Mouse (Mus musculus): ENCODE measurements at regions not wholly inside any gene's neighbourhood (a gene's known extent, or its start where the extent isn't known, plus 50 kb on each side); places are given as distances from the start of the nearest gene placed in this dataset.
"Not testable (repeated sequence)": the region's sequence is repeated elsewhere in the genome, so short reads cannot be mapped to it uniquely, and the experiment has no call there.

DNA sequence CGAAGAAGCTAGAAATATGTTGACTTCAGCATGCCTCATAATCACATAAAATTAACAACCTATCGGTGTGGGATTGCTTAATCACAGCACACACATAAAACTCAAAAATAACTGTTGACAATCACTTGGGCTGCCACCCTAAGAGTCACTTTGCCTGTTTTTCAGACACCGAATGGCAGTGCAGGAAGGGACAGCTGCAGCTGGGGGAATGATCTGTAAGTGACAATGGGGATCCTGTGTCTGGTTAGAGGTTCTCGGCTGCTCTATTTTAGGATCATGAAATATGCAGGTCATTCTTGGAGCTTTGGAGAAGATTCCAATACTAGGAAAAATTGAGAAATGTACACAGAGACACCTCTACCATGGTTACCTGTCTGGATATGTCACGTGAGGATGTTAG, 54.4 kb upstream of the Tcf12 start:
- no peak for DNase-seq

DNA sequence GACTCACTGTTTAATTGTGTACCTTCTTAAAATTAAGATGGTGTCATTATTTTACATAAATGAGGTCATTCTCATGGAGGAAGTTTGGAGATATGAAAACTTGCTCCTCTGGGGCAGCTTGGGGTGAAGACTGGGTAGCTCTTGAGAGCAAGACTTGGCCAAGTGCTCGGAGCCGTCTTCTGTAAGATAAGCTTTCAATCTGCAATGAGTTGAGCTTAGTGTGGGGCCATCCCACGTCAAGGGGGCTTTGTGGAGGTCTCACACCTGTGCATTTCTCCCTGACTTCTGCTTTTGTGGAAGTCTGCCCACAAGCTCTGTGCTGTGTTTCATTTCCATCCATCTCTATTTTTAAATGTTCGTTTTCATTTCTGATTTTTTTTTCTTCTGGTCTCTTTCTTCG, 54.9 kb upstream of the Tcf12 start:
- DNase-seq: no peak

DNA sequence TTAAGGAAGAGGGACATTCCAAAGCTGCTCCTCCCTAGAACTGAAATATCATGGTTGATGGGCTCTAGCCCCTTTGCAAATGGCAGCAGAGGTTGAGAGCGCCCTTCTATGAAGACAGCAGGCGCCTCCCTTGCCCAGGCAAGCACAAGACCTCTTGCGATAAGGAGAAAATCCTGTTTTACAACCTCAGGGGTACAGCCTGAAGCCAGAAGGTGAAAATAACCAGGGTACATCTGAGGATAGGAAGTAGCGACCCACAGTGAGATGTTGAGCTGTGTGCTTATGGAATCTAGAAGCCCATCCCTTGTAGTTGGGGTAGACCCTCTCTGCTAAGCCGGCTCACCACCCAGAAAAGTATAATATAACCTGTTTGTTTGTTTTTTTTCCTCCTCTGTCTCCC, 57.6 kb upstream of the Tcf12 start:
- no peak for DNase-seq

DNA sequence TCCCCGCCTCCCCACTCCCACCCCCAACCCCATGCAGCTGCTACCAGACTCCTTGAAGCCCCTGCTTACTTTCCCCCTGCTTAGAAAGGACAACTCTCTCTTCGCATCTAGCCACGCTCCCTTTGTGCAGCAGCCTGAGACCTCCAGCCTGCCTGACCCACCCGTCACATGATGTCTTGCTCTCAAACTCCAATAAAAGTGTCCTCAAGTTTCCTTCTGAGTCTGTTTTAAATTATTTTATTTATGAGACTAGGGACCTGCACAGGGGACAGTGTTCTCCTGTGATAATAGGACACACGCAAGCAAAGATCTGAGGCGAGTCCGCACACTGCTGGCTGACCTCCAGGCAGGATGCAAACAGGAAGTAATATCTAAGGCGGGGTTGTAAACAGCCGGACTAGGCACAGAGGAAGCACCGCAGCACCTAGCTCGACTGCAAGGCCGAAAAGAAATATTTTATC, 58.1 kb upstream of the Tcf12 start:
- DNase-seq: no peak

DNA sequence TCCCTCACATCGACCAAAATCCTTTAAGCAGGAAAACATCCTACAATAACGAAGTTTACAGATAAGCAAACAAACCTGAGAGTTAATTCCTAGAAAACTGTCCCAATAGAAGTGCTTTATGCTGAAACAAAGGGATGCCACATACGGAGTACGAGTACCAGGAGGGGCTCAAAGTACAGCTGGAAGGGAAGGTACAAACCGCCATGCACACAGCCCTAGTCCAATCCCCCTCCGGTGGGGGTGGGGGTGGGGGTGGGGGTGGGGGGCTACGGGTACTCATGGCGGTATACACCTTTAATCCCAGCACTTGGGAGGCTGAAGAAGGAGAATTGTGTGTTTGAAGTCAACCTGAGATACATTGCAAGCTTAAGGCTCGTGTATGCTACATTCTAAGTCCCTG, 58.6 kb upstream of the Tcf12 start:
- no peak for DNase-seq

DNA sequence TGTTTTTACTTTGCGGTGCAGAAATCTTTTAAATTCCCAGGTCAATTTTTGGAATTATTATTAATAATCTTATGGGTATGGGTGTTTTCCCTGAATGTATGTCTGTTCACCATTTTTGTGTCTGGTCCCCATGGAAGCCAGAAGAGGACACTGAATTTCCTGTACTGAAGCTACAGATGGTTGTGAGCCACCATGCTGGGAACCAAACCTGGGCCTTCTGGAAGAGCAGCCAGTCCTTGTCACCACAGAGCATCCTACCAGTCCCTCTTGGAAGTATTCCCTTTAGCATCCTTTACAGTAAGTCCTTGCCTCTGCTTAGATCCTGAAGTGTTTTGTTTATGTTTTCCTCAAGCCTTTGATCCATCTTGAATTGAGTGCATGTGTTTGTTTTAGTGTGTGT, 60.7 kb upstream of the Tcf12 start:
- DNase-seq: no peak

DNA sequence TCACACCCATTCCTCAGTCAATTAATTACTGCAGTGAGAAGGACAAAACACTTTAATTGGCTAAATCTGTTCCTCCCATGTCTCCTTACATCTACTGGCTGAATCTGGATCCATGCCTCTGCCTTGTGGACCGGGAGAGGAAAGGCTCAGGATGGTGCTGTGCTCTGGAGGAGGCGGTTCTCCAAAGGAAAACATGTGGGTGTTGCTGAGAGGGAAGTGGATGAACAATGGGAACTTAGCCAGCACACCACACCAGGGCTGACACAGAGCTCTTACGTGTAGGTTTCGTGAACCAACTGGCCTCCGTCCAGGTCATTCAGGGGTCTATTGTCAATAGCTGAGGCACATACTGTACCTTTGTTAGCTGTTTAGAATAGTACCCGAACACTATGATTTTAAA, 69.3 kb upstream of the Tcf12 start:
- DNase-seq: no peak

DNA sequence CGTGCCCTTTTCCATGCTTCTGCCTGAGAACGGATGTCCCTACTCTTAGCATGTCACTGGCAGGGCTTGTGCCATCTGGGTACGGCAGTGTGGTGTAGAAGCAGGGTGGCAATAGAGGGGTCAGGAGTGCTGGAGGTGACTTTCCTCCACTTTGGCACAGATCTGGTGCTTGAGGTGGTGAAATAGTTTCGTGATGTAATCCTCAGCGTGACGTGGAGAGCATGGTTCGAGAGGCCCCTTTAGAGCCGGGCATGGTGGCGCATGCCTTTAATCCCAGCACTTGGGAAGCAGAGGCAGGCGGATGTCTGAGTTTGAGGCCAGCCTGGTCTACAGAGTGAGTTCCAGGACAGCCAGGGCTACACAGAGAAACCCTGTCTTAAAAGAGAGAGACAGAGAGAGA, 71.7 kb upstream of the Tcf12 start:
- DNase-seq: no peak

DNA sequence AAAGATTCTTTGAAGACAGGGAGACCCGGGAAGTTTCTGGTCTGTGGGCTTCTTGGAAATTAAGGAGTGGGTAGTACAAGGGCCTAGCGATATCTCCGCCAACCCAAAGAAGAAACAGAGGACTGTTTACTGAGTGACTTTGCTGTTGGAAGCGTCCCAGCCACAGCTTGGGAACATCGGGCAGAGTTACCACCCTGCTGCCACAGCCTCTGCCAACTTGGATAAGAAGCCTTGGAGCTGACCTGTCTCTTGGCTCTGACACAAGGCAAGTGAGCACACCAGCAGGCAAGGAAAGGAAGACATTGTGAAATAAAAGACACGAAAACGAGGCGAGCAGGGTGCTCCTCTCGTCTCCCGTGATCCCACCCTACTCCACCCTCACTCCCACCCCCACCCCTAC, 72.3 kb upstream of the Tcf12 start:
- DNase-seq: no peak

DNA sequence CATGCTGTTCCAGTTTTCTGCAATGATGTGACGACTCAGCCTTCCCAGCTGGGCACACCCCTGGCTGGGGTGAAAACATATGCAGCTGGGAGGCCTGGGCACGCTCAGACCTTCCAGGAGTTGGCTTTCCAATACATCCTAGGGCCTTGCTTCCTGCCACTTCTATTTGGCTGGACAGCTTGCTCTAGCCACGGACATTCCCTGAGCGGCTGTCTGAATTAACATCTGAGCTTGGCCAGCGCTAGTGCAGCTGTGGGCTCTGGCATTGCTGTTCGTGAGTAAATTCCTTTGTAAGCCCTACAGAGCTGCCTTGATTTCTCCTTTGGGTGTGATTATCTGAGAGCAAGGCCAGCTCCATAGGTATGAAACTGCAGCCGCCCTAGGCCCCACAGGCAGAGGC, 78.2 kb upstream of the Tcf12 start:
- no peak for DNase-seq

DNA sequence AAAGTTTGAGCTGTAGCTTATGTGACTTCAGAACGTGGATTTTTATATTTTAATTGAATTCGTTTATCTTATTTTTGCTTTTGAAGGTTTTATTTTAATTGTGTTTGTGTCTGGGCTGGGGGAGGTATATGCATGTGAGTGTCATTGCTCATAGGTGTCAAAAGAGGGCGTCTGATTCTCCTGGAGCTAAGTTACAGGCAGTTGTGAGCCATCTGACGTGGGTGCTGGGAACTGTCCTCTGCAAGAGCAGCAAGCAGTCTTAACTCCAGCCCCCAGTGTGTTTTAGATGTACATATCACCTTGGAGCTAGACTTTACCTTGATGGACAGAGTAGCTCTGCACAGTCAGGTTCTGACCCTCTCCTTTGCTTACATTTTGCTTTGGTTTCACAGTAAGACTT, 79.0 kb upstream of the Tcf12 start:
- no peak for DNase-seq

DNA sequence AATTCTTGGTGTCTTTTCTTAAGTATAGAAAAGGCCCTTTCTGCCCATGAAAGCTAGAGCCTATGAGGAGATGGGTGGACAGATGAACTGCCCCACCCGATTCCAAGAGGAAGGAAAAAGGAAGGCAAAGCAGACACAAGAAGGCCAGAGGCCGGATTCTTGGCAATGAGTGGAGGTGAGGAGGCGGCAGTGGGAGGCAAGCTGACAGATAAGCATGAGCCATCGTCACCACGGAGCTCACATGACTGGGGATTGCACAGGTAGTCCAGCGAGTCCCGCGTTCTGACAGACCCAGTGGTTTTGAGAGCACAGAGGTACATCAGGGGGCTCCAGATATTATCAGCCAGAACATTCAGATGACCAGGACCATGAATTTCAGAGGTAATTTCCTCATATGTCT, 79.4 kb upstream of the Tcf12 start:
- no peak for DNase-seq

DNA sequence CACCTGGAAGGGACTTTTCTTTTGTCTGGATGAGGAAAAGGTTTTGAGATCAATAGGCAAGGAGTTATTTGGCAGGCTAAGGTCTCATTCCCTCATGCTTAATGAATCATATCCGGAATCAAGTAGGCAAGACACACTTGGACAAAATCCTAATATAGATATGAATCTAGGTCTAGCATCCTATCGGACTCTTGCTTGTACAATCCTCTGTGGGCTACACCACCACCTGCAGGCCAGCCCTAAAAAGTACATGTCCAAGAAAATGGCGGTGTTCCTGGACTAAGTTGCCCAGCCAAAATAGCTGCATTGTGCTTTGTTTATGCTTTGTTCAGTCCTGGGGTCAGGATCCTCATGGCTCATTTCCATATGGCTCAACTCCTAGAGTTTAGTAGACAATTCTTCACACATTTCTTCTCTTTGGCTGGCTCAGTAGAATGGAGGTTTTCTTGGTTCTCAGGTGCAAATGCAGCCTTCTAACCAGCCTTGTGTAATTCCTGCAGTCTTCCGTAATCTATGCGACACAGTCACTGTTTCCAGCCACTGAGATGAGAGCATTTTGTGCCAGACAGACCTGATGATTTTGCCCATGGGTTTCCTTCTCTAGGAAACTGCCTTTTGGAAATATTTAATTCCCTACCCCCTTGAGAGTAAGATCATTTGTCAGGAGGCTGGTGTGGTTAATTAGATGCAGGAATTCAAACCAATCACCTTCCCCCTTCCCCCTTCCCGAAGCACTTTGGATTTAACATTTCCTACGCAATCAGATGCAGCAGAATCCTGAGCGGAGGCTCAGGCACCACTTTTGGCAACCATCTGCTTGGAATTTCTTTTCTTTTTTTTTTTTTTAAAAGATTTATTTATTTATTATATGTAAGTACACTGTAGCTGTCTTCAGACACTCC, 80.6 kb upstream of the Tcf12 start:
- peak; percentile 31 for DNase-seq

DNA sequence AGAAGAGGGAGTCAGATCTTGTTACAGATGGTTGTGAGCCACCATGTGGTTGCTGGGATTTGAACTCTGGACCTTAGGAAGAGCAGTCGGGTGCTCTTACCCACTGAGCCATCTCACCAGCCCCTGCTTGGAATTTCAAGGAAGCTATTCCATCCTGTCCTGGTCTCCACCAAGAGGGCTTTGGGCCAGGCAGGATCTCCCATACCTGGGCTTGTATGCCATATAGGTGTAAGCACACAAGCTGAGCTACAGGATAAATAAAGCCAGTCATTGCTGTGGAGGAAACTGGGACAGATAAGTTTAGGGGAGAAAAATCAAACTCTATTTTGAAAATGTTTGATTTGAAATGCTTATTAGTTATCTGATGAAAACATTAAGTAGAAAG, 81.3 kb upstream of the Tcf12 start:
- not testable (repeated sequence) for DNase-seq

DNA sequence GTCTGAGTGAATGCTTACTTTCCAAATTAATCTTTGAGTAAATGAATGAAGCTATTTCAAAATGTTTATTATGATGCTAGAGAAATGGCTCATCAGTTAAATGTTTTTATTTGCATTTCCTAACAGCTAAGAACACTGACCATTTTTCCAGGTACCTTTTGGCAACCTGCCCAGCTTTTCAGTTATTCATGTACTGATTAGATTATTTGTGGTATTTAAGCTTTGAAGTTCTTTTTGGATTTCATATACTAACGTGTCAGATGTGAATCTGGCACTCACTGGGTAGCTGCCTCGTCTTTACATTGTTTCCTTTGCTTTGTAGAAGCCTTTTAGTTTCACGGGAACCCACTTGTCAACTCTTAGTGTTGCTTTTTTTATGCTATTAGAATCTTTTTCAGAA, 79.3 kb upstream of the Zfp280d start:
- DNase-seq: no peak

DNA sequence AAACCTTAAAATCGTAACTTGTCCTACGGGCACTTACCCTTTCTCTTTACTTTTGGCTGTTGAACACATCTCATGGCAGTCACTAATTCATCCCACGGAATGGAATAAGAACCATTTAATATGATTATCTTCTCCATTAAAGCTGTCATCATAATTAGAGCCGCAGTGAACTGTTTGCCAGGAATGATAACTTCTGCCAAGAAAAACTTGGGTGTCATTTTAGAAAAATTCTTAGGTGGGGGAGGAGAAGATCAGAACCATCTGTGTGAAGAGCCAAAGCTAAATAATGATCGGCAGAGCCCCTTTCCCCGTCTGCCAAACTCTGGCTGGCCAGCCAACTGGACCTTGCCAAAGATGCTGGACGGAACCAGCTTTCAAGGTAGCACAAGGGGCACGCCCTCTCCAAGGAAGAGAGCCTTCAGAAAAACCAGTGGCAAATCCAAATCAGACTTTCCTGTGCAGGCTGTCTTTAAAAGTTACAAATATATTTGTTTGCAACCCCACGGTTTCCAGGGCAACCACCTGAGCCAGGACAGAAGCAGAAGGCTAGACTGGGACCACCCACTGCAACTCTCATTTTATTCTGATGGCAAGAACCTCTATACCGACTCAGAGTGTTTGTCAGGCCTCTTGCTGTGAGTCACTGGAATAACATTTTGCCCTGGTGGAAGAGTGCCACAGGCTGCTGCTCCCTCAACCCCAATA, 77.9 kb upstream of the Zfp280d start:
- peak; percentile 30 for DNase-seq

DNA sequence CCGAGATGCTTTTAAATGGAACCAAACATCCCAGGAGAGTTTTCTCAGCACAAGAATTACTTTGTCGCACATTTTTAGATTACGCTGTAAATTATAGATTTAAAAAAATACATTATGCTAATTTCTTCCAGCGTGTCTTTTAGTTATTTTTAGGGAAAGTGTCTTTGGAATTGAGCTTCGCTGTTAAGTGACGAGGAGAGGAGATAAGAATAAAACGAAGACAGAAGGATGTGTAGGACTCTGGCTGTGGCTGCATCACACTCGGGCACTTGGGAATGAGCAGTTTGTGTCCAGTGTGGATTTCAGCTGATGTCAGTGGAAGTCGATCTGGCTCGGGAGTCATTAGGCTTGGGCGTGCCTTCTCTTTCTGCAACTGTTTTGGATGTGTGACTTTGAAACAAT, 77.3 kb upstream of the Zfp280d start:
- peak; percentile 34 for DNase-seq

DNA sequence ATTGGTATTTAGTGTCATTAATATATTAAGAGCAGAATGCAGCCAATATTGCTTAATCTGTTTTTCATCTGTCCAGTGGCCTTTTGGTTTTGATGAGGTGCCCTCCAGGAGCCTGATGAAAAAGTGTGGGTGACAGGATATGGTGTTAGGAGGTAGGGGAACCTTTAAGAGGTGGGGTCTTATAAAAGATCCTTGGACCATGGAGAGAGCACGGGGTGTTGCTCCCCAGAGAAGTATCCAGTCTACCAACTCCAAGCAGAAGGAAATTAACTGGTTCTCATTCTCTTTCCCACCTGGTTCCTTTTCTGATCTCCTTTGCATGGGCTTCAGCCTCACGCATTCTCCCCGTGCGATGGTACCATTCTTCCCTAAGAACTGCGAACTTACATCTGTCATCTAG, 75.7 kb upstream of the Zfp280d start:
- no peak for DNase-seq

DNA sequence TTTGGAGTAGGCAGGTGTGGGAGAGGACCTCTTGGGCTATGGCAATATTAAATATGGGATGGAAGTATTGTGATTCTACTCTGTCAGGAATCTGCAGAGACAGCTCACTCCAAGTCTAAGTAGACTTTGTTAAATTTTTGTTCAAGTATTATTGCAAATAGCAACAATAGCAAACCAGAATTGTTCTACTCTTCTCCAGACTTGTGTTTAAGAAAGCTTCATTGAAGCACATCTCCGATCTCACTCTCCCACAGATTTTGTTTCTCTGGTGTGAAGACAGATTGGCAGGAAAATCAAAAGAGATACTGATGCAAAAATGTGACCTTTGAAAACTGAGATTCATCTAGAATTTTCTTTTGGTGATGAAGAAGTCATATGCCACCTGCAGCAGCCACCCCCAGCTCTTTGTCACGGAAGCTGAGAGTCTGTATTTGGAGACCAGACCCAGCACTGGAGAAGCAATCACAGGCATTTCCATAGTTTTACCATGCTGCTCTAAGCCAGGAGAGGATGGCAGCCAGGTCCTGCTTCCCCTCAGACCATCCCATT, 70.2 kb upstream of the Zfp280d start:
- DNase-seq: no peak

DNA sequence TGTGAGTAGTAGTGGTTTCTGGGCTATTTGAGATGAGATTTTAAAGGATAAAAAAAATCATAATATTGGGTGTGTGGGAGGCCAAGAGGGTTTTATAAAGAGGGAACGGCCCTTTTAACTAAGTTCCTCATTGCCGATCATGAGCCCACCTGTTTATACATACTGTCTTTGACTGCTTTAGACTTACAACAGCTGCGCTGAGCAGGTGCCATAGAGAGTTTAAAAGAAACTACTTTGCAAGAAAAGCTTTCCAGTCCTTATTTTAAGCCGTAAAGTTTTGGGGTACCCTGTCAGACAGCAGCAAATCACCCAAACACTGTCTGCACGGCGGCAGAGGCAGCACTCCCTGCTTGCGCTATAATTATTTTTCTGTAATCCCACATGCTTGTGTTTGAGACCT, 68.8 kb upstream of the Zfp280d start:
- DNase-seq: no peak

DNA sequence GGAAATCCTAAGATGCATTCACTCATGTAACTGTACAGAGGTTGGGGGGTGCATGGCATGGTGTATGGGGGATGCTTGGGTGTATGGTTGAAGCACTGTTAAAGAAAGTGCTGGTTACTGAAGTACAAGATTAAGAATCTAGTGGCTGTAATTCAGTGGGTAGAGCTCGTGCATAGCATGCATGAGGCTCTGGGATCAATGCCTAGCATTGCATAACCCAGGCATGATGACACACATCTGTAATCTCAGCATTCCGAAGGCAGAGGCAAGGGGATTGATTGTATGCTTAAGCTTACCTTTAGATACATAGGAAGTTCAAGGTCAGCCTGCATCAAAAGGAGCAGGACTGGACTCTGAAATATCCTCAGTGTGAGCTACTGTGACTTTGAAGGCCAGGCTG, 67.7 kb upstream of the Zfp280d start:
- DNase-seq: no peak

DNA sequence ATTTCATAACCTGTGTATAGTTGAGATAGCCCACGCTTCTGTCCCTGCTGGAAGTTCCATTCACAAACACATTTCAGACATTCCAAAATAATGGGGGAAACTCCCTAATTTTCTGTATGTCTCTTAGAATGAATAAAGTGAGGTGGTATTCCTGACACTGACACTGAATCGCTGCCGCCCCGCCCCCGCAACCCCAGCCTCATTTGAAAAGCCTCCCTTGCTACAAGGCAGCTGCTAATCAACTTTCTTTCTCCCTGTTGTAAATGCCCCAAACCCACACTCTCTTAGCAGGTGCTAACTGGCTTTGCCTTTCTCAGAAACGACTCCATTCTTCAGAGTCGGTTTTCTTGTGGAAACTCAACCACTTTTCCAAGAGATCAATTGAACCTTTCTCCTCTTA, 66.4 kb upstream of the Zfp280d start:
- no peak for DNase-seq

DNA sequence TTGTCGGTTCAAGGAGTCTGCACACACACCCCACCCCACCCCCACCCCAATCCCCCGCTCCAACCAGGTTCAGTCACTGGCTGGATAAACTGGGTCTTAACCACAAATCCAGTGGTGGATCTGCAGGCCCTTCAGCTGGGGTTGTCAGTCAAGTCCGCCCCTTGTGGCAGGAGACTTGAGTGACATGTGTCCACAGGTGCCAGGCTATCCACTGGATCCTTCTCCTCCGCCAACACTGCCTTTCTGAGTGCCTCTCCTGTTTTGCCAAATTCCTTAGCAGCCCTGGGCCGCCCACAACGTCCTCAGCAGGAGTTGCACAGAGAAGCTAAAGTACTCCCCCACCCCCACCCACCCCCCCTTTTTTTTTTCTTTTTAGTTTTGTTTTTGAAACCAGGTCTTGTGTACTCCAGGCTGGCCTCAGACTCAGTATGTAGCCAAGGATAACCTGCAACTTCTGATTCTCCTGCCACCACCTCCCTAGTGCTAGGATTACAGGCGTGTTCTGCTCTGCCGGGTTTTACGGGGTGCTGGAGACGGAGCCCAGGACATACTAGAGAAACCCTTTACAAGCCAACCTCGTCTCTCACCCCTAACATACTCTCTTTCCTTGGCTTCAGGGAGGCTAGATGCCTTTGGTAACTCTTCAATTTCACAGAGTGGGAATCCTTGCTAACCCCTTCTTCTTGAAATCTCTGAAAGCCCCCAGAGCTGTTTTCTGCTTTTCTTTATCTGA, 57.2 kb upstream of the Zfp280d start:
- DNase-seq: no peak

DNA sequence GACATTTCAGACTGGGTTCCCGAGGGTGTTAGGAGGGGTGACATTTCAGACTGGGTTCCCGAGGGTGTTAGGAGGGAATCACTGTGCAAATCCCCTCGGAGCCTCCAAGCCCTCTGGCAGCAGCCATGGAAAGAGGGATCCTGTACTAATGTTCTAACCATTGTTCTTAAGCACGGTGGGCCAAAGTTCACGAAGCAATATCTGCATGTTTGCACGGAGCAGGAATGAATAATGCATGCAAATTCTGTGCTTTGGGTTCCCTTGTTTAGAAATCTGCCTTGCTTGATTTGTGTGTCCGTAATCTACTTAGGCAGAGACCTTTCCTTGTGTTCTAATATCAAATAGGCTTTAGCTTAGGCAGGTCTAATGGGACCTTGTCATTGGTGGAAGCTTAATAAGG, 55.9 kb upstream of the Zfp280d start:
- DNase-seq: no peak
